ENCODE assay signal across 9 mouse cellular contexts in the genomic region with DNA sequence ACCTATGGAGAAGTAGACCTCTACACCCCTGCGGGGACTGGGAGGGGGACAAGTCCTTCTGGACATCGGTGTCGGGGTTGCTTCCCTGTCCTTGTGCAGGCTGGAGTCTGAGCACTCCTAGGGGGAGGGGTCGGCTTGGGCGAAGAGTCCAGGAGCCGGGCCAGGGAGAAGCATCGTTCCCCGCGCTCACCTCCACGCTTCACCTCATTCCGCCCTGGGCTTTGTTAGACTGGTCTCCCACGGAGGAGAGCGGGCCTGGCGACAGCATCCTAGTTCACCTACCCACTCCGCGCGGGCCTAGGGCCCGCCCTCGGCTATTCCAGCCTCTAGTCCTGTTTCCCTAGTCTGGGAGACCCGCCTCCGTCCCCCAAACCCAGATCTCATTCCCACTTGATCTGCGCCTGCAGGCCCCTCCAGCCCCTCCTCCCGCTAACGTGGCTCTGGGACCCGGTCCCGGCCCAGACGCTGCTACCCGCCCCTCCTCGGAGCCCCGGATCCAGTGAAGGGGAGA. TPM values are rescaled to one million over a fixed set of nuclear protein-coding genes. Genes with fewer than 3 reads are reported as not detected.
A peak's percentile ranks its signal among the peaks of the same experiment; 100 is the strongest.
DNase-seq lines count a peak whose midpoint lies in the region; ATAC-seq and TF ChIP-seq lines count a peak whose summit lies in the region.
"Had no signal": no experiment of that assay in that cellular context is flagged by ENCODE, and none has a peak within 500 bp of the region (broad histone marks: within the 10 kb centered on the region; RNA-seq: fewer than 3 reads in every experiment).

No protein-coding gene starts in this region.

- intact Hi-C loops in gastrocnemius, postnatal 14 days (cut with DNase I; ENCODE audit: low total_unique reads) = no loop called here

- no peak overlapping the region for H3K27ac ChIP-seq in ES-Bruce4 (ENCODE audit: insufficient read depth, low read length)
- H3K27ac ChIP-seq in embryonic facial prominence, embryonic 10.5 days (replicated peaks) = peak overlapping the region; percentile 86
- H3K27ac ChIP-seq in hindbrain, embryonic 15.5 days (replicated peaks) = peak overlapping the region; percentile 80
- H3K27ac ChIP-seq in midbrain, embryonic 10.5 days (replicated peaks) = peak overlapping the region; percentile 89

- 1% methylated on average over 30 of the region's 30 CpGs for WGBS in embryonic facial prominence, embryonic 10.5 days
- WGBS in hindbrain, embryonic 15.5 days = under 1% methylated on average over 30 of the region's 30 CpGs
- WGBS in midbrain, embryonic 10.5 days = under 1% methylated on average over 30 of the region's 30 CpGs

- peaks cover 18% of the 10 kb centered on the region for H3K4me1 ChIP-seq in ES-Bruce4 (ENCODE audit: control insufficient read depth, insufficient read depth, low read length)
- peaks cover 44% of the 10 kb centered on the region for H3K4me1 ChIP-seq in embryonic facial prominence, embryonic 10.5 days
- peaks cover 38% of the 10 kb centered on the region for H3K4me1 ChIP-seq in hindbrain, embryonic 15.5 days (replicated peaks)
- H3K4me1 ChIP-seq in midbrain, embryonic 10.5 days = peaks cover 50% of the 10 kb centered on the region

- TF ChIP-seq POLR2A in ES-Bruce4 (IDR thresholded peaks at IDR 0.05; ENCODE audit: insufficient read depth, low read length) = no peak

- no peaks in the 10 kb centered on the region for H3K36me3 ChIP-seq in ES-Bruce4 (ENCODE audit: control insufficient read depth, insufficient read depth, low read length, poor library complexity, severe bottlenecking)
- peaks cover 24% of the 10 kb centered on the region for H3K36me3 ChIP-seq in embryonic facial prominence, embryonic 10.5 days (replicated peaks)
- peaks cover 12% of the 10 kb centered on the region for H3K36me3 ChIP-seq in hindbrain, embryonic 15.5 days
- H3K36me3 ChIP-seq in midbrain, embryonic 10.5 days = peaks cover 22% of the 10 kb centered on the region

- peak overlapping the region; percentile 80 for H3K4me3 ChIP-seq in ES-Bruce4 (ENCODE audit: low read depth, low read length)
- H3K4me3 ChIP-seq in embryonic facial prominence, embryonic 10.5 days = peak overlapping the region; percentile 89
- H3K4me3 ChIP-seq in hindbrain, embryonic 15.5 days = peak overlapping the region; percentile 76
- H3K4me3 ChIP-seq in midbrain, embryonic 10.5 days = peak overlapping the region; percentile 84

- peak overlapping the region; percentile 54 for H3K9ac ChIP-seq in ES-Bruce4 (ENCODE audit: low read depth, poor library complexity, severe bottlenecking)
- H3K9ac ChIP-seq in hindbrain, embryonic 15.5 days = peak overlapping the region; percentile 80

- ATAC-seq in hindbrain, embryonic 15.5 days (ENCODE audit: low FRiP score, low read depth) = peak; percentile 2; the same call in 1 of the 2 replicates
- no peak for ATAC-seq in monocyte, adult 5-6 weeks (replicated peaks; ENCODE audit: insufficient number of reproducible peaks, low FRiP score, low TSS enrichment, poor library complexity, severe bottlenecking)

- peak; percentile 64 for DNase-seq in gastrocnemius, postnatal 14 days
- DNase-seq in gastrocnemius, adult 8-10 months (ENCODE audit: low spot score in 2 of 2) = no peak
- DNase-seq in embryonic facial prominence, embryonic 10.5 days (ENCODE audit: low spot score) = peak; percentile 59
- peak; percentile 50 for DNase-seq in midbrain, embryonic 10.5 days (ENCODE audit: low spot score)
- DNase-seq in spleen, adult 12 weeks (ENCODE audit: low spot score) = no peak

- no peak for TF ChIP-seq CTCF in ES-Bruce4 (IDR thresholded peaks at IDR 0.05; ENCODE audit: low read depth, low read length)

- no peak for TF ChIP-seq EP300 in ES-Bruce4 (IDR thresholded peaks at IDR 0.05; ENCODE audit: insufficient read depth, low read depth, low read length)

- H3K9me3 ChIP-seq in ES-Bruce4 (replicated peaks; ENCODE audit: control insufficient read depth, insufficient read depth, low read length, poor library complexity, severe bottlenecking) = no peaks in the 10 kb centered on the region
- H3K9me3 ChIP-seq in embryonic facial prominence, embryonic 10.5 days = no peaks in the 10 kb centered on the region
- no peaks in the 10 kb centered on the region for H3K9me3 ChIP-seq in hindbrain, embryonic 15.5 days
- H3K9me3 ChIP-seq in midbrain, embryonic 10.5 days (replicated peaks) = no peaks in the 10 kb centered on the region

- no peaks in the 10 kb centered on the region for H3K27me3 ChIP-seq in ES-Bruce4 (ENCODE audit: control insufficient read depth, insufficient read depth, low read length, poor library complexity, severe bottlenecking)
- H3K27me3 ChIP-seq in embryonic facial prominence, embryonic 10.5 days (replicated peaks; ENCODE audit: low read depth, poor library complexity, severe bottlenecking) = peaks cover 59% of the 10 kb centered on the region
- no peaks in the 10 kb centered on the region for H3K27me3 ChIP-seq in hindbrain, embryonic 15.5 days
- H3K27me3 ChIP-seq in midbrain, embryonic 10.5 days (ENCODE audit: low read depth, poor library complexity, severe bottlenecking) = peaks cover 44% of the 10 kb centered on the region

- H3K4me2 ChIP-seq in hindbrain, embryonic 15.5 days = peak overlapping the region; percentile 73

RNA-seq across cellular contexts. Expression of gene Sema6c, which starts 0.8 kb away (rescaled TPM):
- total RNA-seq in gastrocnemius, postnatal 14 days (2021) = 100 to 1,000 TPM in 1 of 2 experiments, 10 to 100 TPM in 1; 97.1 to 106 TPM
- 10 to 100 TPM; 67.3 to 91.3 (median 87.4) TPM for total RNA-seq in gastrocnemius, adult 8-10 months (2022)
- polyA plus RNA-seq in ES-Bruce4 (2011; ENCODE audit: insufficient read depth, insufficient read length, low read depth, missing spikeins) = 13.3 and 18.8 TPM in 2 replicates
- 6.8 and 9.2 TPM in 2 replicates for polyA plus RNA-seq in embryonic facial prominence, embryonic 10.5 days (2016; fragmentation: Nextera tagmentation; extraction: Ambion mirVana)
- polyA plus RNA-seq in hindbrain, embryonic 15.5 days (2015; fragmentation: Nextera tagmentation; extraction: Ambion mirVana) = 33.0 and 34.7 TPM in 2 replicates
- polyA plus RNA-seq in midbrain, embryonic 10.5 days (2016; fragmentation: Nextera tagmentation; extraction: Ambion mirVana) = 7.6 and 10.8 TPM in 2 replicates
- not detected in 3 replicates for total RNA-seq in monocyte, adult 5-6 weeks (2017)

RNA-seq across cellular contexts. Expression of gene Tnfaip8l2, which starts 18.9 kb away (rescaled TPM):
- under 1 TPM; 0.82 to 0.92 TPM for total RNA-seq in gastrocnemius, postnatal 14 days (2021)
- total RNA-seq in gastrocnemius, adult 8-10 months (2022) = under 1 TPM; 0.25 to 0.35 (median 0.29) TPM
- not detected in 2 replicates for polyA plus RNA-seq in ES-Bruce4 (2011; ENCODE audit: insufficient read depth, insufficient read length, low read depth, missing spikeins)
- polyA plus RNA-seq in embryonic facial prominence, embryonic 10.5 days (2016; fragmentation: Nextera tagmentation; extraction: Ambion mirVana) = 0.98 and 2.8 TPM in 2 replicates
- polyA plus RNA-seq in hindbrain, embryonic 15.5 days (2015; fragmentation: Nextera tagmentation; extraction: Ambion mirVana) = 3.9 and 4.2 TPM in 2 replicates
- polyA plus RNA-seq in midbrain, embryonic 10.5 days (2016; fragmentation: Nextera tagmentation; extraction: Ambion mirVana) = 1.8 and 3.0 TPM in 2 replicates
- 63.2 to 73.9 TPM (median 73.1 TPM) in 3 replicates for total RNA-seq in monocyte, adult 5-6 weeks (2017)

RNA-seq across cellular contexts. Expression of gene Lysmd1, which starts 27.2 kb away (rescaled TPM):
- total RNA-seq in gastrocnemius, postnatal 14 days (2021) = 1 to 10 TPM; 7.4 to 8.4 TPM
- total RNA-seq in gastrocnemius, adult 8-10 months (2022) = 1 to 10 TPM; 6.3 to 8.2 (median 7.3) TPM
- polyA plus RNA-seq in ES-Bruce4 (2011; ENCODE audit: insufficient read depth, insufficient read length, low read depth, missing spikeins) = 4.0 and 5.7 TPM in 2 replicates
- 14.0 and 14.5 TPM in 2 replicates for polyA plus RNA-seq in embryonic facial prominence, embryonic 10.5 days (2016; fragmentation: Nextera tagmentation; extraction: Ambion mirVana)
- 42.7 and 45.0 TPM in 2 replicates for polyA plus RNA-seq in hindbrain, embryonic 15.5 days (2015; fragmentation: Nextera tagmentation; extraction: Ambion mirVana)
- 13.5 and 17.0 TPM in 2 replicates for polyA plus RNA-seq in midbrain, embryonic 10.5 days (2016; fragmentation: Nextera tagmentation; extraction: Ambion mirVana)
- total RNA-seq in monocyte, adult 5-6 weeks (2017) = 4.1 to 5.9 TPM (median 5.7 TPM) in 3 replicates

RNA-seq across cellular contexts. Expression of gene Scnm1, which starts 27.3 kb away (rescaled TPM):
- 10 to 100 TPM; 31.8 to 40.5 TPM for total RNA-seq in gastrocnemius, postnatal 14 days (2021)
- 10 to 100 TPM; 24.9 to 37.2 (median 33.4) TPM for total RNA-seq in gastrocnemius, adult 8-10 months (2022)
- polyA plus RNA-seq in ES-Bruce4 (2011; ENCODE audit: insufficient read depth, insufficient read length, low read depth, missing spikeins) = 48.5 and 52.1 TPM in 2 replicates
- 81.0 and 84.4 TPM in 2 replicates for polyA plus RNA-seq in embryonic facial prominence, embryonic 10.5 days (2016; fragmentation: Nextera tagmentation; extraction: Ambion mirVana)
- 84.0 and 88.6 TPM in 2 replicates for polyA plus RNA-seq in hindbrain, embryonic 15.5 days (2015; fragmentation: Nextera tagmentation; extraction: Ambion mirVana)
- polyA plus RNA-seq in midbrain, embryonic 10.5 days (2016; fragmentation: Nextera tagmentation; extraction: Ambion mirVana) = 79.5 and 88.6 TPM in 2 replicates
- total RNA-seq in monocyte, adult 5-6 weeks (2017) = 65.3 to 128 TPM (median 82.5 TPM) in 3 replicates

RNA-seq across cellular contexts. Expression of gene Tmod4, which starts 36.8 kb away (rescaled TPM):
- 100 to 1,000 TPM; 511 to 517 TPM for total RNA-seq in gastrocnemius, postnatal 14 days (2021)
- total RNA-seq in gastrocnemius, adult 8-10 months (2022) = 100 to 1,000 TPM; 688 to 884 (median 752) TPM
- 0.90 TPM in 1 of 2 replicates, not detected in the other for polyA plus RNA-seq in ES-Bruce4 (2011; ENCODE audit: insufficient read depth, insufficient read length, low read depth, missing spikeins)
- polyA plus RNA-seq in embryonic facial prominence, embryonic 10.5 days (2016; fragmentation: Nextera tagmentation; extraction: Ambion mirVana) = 1.4 and 1.5 TPM in 2 replicates
- polyA plus RNA-seq in hindbrain, embryonic 15.5 days (2015; fragmentation: Nextera tagmentation; extraction: Ambion mirVana) = 1.7 and 1.8 TPM in 2 replicates
- polyA plus RNA-seq in midbrain, embryonic 10.5 days (2016; fragmentation: Nextera tagmentation; extraction: Ambion mirVana) = 0.27 and 0.88 TPM in 2 replicates
- not detected in 3 replicates for total RNA-seq in monocyte, adult 5-6 weeks (2017)
- total RNA-seq: hematopoietic stem cell, adult 5-6 weeks had no signal

Comparison
In these comparisons a context has a peak if more than half of its experiments do, and no peak if none do; other contexts are left out.
1. DNase-seq: peak in gastrocnemius, postnatal 14 days (single experiment), embryonic facial prominence, embryonic 10.5 days (single experiment) and midbrain, embryonic 10.5 days (single experiment); none in gastrocnemius, adult 8-10 months (0 of 2) and spleen, adult 12 weeks (single experiment).
2. Peak in every context shown above with its lines, with median percentiles within 50 percentile points of each other: H3K4me3 ChIP-seq.